Mouse (Mus musculus): ENCODE measurements around the gene Nr4a1.

Gene Nr4a1

DNA sequence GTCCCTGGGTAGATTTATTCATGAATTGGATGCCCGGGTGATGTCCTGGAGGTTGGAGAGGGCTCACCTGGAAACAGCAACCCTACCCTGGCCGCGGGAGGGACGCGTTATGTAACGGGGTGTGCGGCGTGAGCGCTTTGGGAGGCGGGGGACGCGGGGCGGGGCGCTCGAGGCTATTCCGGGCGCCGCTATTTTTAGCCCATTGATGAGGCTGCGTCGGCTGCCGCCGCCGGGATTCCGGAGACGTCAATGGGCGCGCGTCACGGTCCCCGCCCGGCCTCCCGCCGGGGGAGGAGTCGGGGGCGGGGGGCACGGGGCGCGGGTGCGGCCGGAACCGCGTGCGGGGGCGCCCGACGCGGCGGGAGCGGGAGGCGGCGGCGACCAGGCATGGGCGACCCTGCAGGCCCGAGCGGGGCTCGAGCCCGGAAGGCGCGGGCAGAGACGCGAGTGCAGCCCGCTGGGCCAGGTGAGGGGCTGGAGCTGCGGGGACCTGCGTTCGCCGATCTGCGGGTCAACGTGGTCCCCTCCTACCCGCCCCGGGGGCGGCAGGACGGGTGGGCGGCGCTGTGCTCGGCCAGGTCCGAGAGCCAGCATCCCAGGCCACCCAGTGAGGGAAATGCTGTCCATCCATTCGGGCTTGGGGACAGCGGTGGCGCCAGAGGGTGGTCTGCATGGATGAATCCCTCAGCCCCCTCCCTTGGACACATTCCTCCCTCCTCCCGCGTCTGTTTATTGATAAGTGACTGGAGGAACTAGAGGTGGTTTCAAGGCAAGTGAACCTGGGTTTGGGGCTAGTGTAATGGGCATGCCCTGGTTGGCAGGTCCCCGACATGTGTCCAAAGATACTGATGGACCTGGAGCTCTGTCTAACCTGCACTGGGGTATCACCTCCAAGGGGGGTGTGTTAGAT lies at the start of gene Nr4a1:
Gene Nr4a1, plus strand, starts transcription at position 384 of the 910 bp plus-strand sequence.
- peak; percentile 88 to 90 for DNase-seq (ENCODE audit: low spot score in 2 of 2)

DNA sequence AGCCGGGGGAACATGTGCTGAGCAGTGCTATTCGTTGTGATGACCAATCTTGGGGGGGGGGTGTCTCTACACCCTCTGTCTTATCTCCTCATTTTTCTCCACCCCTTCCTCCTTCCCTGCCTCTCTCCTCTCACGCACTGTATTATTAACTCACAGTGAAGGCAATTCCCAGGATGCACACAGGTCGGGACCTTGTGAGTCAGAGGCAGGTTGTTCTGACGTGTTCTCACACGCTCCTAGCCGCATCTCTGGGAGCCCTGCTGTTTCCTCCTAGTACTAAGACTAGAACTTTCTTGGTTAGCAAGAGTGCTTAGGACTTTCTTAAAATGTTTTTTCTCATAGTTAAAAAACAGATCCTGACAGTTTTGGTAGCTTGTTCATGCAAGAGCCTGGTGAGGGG lies 49.3 kb upstream of the Nr4a1 start:
- no peak for DNase-seq (ENCODE audit: low spot score in 2 of 2)

DNA sequence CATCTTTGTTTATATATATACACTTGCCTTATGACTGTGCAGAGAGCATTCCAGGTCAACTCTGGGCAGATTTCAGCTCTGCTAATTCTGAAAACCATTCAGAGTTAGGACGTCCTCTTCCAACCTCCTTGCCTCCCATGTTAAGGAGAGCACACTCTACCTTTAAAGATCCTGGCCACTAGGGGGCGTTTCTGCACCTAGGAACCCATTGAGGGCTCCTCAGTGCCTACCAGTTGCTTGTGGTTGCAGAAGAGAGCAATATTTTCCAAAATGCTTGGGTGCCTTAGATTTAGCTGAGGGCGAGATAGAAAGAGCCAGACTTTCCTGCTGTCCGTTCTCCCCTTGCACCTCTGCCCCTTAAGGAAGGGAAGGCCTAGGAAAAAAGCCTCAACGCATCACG lies 43.8 kb upstream of the Nr4a1 start:
- DNase-seq (ENCODE audit: low spot score in 2 of 2), result no peak

DNA sequence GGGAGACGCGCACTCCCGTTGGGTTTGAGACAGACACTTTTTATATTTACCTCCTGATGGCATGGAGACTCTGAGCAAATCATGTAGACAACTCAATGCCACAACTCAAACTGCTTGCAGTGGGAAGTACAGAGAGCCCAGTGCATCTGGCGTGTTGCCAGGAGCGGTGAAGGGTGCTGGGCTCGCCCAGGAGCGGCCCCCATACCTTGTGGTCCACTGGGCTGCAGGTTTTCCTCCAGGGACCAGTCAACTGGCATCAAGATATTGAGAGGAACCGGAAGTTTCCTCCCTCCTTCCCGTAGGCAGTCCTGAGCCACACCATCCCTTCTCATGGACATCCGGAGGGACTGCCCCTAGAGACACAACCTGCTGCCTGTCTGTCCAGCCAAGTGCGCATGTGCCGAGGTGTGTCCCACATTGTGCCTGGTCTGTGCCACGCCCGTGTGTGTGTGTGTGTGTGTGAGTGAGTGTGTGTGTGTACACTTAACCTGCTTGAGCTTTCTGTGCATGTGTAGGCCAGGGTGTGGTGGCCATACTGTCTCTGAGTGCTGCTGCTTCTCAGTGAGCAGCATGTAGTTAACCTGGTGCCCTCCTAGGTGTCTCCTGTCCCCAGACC lies 43.0 kb upstream of the Nr4a1 start:
- no peak for DNase-seq (ENCODE audit: low spot score in 2 of 2)

DNA sequence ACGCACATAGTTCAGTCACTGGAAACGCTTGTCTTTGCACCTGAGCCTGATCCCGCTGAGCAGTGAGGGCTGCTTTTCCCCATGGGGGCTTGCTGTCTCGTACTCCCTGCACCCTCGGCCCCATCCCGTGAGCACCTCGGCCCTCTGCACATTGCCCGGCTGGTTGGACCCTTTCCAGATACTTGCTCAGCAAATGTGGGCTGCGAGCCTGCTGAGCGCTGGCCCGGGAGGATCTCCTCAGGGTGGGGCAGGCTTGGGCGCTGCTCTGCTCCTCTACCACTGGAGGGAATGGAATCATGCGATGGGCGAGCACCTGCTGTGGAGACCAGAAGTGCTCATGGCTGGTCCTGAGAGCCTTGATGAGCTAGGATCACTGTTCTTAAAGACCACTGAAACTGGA lies 41.6 kb upstream of the Nr4a1 start:
- no peak for DNase-seq (ENCODE audit: low spot score in 2 of 2)

DNA sequence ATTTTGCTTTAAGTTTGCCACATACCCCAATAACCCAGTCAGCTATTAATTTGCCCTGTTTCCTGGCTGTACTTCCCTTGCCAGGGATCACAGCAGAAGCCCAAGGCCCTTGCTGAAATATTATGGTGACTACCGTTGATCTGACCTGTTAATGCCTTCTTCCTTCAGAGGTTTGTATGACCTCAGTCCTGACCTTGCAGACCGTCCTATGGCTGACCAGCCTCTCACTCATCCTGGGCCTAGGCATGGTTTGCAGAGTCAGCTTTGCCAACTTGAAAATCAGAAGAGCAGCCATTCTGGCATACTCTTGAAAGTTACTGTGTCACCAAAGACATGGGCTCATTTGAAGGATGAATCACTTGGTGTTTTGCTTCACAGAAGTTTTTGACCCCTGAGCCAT lies 38.9 kb upstream of the Nr4a1 start:
- no peak for DNase-seq (ENCODE audit: low spot score in 2 of 2)

DNA sequence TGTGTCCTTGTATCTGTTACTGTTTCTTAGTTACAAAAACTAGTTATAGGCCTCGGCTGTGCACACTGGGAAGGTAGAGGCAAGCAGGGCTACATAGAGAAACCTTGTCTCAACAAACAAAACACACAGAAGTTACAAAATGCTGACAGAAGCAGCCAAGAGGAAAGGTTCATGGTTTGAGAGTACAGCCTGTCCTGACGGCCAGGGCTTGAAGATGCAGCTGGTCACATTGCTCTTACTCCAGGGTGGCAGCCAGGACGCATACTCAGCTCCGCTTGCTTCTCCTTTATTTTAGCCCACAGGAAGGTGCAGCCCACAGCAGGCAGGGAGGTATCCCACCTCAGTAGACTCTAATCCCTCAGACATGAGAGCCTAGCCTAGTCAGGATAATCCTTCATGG lies 38.0 kb upstream of the Nr4a1 start:
- no peak for DNase-seq (ENCODE audit: low spot score in 2 of 2)

DNA sequence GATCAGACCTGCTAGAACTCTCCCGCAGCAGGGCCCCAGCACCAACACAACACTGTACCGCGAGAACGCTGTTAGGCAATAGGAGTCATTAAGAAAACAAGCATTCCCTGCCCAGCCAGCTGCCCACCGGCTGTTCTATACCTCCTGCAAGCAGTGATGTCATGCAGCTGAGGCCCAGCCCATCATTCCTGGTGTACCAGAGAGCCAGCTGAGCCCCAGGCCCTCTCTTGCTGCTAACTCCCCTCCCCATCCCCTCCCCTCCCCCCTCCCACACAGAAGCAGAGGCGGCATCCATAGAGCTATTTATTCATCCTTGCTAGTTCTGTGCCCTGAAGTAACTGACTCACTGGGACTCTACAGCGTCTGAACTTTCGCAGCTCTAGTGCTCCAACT lies 33.2 kb upstream of the Nr4a1 start:
- DNase-seq (ENCODE audit: low spot score in 2 of 2), result no peak

DNA sequence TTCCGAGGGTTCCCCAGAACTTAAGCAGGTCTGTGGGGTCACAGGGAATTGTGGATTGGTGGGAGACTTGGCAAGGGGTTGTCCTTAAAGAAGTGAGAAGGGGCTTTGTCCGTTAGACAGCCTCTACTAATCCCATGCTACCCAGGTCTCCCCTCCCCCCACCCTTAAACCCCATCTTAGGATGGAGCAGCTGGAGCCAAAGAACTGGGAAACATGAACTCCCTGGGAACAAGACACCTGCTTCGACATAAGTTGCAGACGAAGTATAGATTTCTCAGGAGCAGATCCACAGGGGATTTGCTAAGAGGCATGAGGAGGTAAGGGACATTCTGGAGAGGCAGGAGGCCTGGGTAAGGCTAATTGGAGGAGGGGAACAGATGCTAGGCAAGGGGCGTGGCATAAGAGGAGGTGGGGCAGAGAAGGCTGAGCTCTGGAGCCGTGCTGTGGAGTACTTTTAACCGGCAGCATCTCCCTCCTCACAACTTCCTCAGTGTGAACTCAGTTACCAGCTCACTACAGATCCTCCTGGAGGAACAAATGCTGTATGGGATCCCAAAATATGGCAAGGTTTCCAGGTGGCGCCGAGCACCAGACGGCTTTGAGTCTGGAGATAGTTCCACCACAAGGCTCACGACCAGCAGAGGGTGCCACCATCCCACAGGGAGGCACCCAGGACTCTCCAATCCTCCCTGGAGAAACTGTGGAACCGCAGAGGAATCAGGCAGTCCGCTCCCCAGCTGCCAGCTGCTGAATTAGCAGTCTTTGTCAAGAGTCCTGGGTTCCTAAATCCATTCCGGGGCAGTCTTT lies 32.6 kb upstream of the Nr4a1 start:
- peak; percentile 72 to 88 for DNase-seq (ENCODE audit: low spot score in 2 of 2)

DNA sequence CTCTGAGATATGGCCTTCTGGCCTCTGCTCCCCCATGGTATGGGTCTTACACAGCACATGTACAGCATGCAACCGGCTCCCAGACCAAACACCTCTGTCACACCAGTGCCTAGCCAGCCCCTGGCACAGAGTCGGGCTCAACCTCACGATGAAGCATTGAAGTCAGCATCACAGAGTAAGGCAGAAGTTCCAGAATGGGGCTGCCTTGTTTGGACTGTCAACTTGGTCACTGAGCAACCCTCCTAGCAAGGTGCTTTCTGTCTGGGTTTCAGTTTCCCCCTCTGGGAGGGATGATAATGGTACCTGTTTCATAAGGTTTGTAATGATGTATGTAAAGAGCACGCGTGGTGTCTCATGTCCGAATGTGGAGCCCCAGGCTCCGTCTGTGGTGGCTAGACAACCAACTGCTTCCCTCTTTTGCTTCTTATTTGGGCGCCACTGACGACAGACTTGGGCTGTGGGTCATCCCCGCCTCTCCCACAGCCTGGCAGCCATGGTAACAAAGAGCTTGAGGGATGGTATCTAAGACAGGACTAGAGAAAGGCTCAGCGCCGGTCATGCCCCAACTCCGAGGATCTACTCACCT lies 31.1 kb upstream of the Nr4a1 start:
- DNase-seq (ENCODE audit: low spot score in 2 of 2), result no peak

DNA sequence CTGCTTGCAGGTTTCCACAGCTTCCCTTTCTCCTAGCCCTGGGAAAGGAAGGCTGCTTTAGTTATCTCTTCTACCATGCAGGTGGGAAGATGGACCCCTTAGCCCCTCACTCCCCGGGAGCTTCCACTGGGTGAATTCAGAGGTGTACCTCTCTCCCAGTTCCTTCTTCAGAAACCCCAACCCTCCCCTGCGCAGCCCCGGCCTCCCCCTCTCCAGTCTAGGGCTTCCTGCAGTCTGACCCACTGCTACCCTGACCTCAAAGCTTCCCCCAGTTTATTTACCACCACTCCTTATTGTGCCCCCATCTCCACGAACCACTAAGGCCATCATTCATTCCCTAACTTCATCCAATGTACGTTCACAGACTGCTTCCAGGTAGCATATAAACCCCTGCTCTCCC lies 30.5 kb upstream of the Nr4a1 start:
- no peak for DNase-seq (ENCODE audit: low spot score in 2 of 2)

DNA sequence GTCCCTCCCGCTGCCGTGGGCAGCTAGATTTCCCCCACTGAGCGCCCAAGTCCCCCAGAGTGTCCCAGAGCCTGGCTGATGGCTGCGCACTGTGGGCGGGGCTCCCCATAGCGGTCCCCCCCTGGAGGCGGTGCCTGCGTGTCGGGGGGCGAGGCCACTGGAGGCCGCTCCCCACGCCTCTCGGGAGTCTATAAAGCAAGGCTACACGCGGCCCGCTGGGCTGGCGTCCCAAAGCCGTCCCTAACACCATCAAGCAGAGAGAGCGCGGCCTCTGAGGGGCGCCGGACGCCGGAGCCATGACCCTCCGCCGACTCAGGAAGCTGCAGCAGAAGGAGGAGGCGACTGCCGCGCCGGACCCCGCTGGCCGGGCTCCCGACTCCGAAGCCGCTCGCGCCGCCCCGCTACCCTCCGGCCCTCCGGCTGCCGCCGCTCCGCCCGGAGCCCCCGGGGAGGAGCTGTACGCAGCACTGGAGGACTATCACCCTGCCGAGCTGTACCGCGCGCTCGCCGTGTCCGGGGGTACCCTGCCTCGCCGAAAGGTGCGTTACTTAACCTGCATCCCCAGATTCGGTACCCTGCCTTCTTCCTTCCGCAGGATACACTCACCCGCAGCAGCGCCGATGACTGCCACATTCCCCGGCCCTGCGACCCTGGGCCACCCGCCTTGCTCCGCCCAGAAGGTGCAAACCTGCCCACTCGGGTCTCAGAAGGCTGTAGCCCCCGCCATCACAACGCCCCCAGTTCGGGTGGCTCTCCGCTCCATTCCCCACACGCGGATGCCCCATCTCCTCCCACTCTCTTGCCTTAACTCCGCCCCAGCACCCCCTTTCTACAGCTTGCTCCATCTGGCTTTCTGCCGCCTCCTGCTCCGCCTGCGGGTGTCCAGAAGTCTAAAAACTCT lies 29.8 kb upstream of the Nr4a1 start, which contains the start of gene Grasp:
Gene Grasp, plus strand, starts transcription at position 183 of the 901 bp plus-strand sequence.
- peak; percentile 95 for DNase-seq (ENCODE audit: low spot score in 2 of 2)

DNA sequence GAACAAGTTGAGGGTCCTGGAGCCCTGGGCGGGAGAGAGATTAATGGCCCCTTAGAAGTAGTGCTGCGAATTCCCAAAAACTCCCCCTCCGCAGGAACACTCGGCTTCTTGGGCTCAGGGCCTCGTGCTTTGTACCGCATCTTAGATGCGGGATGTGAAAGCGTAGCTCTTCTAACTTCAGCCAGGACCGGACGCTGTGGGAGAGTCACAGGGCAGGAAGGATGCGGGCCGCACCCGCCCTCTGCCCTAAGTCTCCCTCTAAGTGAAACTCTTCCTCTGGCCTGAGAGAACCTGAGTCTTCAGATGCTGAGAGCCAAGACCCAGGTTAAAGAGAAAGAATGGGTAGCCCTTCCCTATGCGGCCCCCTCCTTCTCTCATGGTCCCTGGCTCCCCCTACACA lies 29.1 kb upstream of the Nr4a1 start:
- peak; percentile 50 to 61 for DNase-seq (ENCODE audit: low spot score in 2 of 2)

DNA sequence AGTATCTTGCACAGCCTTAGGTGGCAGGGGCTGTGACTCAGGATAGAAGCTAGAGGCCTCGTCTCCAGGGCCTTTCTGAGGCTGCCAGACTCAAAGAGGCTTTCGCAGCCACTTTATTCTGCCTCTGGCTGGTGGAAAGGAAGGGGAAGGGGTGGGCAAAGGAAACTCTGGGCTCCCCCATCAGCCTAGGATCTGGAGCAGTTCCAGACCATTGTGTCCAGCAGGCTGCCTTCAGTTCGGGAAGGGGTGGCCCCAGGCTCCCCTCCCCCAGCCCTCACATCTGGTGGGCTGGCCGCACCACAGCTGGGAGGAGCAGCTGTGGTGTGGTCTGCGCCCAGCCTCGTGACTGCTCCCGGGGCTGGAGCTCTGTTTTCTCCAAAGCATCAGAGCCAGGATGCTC lies 26.1 kb upstream of the Nr4a1 start:
- DNase-seq (ENCODE audit: low spot score in 2 of 2), result peak; percentile 88 to 92

DNA sequence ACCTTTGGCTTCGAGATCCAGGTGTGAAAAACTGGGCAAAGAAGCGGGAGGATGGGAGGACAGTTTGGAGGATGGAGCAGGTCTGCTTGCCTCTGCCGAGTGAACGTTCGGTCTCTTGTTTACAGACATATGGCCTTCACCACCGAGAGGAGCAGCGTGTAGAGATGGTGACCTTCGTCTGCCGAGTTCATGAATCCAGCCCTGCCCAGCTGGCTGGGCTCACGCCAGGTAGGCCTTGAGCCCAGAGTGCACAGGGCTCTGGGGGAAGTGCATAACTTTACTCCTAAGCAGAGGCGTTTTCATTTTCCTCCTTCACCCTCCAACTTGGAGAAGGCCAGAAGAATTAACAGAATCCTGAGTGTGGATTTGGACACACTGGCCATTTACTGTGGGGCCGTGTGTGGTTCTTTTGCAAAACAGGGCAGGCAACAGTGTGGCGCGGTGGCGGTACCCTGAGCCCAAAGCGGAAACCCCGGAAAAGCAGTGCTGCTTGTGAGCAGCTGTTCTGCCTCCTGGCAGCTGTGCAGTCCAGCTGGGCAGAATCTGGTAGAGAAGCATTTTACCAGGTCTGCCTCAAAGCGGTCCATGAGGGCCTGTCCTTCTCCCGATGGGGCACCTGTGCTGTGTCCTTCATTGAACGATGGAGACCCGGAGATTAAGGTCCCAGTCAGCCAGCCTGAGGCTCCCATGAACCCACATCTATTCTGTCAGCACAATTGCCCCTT lies 25.0 kb upstream of the Nr4a1 start:
- DNase-seq (ENCODE audit: low spot score in 2 of 2), result peak; percentile 58 to 68

DNA sequence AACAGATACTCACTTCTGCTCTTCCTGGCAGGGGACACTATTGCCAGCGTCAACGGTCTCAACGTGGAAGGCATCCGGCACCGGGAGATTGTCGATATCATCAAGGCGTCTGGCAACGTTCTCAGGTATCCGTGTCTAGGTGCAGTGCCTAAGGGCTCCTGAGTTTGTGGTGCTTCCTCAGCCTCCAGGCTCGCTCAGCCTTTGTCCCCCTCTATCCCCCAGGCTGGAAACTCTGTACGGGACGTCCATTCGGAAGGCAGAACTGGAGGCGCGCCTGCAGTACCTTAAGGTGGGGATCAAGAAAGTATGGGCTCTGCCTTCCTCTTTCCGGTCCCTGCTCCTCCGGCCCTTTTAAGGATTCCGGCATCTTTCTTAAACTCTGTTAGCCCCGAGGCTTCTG lies 23.6 kb upstream of the Nr4a1 start:
- no peak for DNase-seq (ENCODE audit: low spot score in 2 of 2)

DNA sequence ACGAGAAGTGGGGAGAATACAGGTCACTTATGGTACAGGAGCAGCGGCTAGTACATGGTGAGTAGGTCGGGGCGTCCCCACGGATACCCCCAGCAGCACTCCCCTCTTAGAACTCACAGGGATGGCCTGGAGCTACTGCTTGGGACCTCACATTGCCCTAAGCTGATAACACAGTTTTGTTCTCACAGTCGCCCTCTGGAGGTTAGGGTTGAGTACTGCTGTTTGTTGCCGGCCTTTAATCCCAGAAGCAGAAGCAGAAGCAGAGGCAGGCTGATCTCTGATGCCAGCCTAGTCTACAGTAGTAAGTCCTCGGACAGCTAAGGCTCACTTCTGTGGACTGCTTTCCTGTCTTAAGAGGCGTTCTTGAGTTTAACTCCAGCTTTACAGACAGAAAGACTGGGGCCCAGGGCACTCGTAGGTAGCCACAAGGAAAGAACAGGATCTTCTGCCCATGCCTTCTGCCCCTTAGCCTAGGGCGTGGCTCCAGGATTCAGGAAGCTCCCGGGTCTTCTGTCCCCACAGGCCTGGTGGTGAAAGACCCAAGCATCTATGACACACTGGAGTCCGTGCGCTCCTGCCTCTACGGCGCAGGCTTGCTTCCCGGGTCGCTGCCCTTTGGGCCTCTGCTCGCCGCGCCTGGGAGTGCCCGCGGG lies 22.9 kb upstream of the Nr4a1 start:
- no peak for DNase-seq (ENCODE audit: low spot score in 2 of 2)

DNA sequence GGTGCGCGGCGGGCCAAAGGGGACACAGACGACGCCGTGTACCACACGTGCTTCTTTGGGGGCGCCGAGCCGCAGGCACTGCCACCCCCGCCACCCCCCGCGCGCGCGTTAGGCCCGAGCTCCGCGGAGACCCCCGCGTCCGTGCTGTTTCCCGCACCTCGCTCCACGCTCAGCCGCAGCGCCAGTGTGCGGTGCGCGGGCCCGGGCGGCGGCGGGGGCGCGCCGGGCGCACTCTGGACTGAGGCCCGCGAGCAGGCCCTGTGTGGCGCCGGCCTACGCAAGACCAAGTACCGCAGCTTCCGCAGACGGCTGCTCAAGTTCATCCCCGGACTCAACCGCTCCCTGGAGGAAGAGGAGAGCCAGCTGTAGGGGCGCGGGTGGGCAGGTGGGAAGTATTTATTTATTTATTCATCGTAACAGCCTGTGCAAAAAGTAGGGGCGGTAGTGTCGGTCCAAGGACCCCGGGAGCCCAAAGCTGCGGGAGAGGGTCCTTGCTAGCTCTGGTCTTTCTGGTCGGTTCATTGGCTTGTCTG lies 22.4 kb upstream of the Nr4a1 start:
- DNase-seq (ENCODE audit: low spot score in 2 of 2), result no peak

DNA sequence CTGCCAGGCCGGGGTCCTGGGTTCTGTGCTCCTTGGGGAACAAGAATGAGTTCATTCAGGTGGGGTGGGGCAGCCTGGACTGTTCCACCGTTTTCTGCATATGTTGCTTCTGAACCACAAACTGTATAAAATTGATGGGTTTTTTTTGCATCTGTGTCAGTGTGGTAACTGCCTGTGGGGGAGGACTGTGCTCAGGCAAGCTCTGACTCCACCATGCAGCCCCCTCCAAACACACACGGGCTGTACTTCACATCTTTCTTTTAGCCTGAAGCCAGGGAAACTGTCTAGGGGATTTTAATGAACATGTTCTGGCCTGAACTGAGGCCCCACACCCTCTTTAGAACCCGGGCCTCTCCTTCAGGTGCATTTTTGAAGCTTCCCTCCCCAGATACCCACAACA lies 21.5 kb upstream of the Nr4a1 start:
- DNase-seq (ENCODE audit: low spot score in 2 of 2), result no peak

DNA sequence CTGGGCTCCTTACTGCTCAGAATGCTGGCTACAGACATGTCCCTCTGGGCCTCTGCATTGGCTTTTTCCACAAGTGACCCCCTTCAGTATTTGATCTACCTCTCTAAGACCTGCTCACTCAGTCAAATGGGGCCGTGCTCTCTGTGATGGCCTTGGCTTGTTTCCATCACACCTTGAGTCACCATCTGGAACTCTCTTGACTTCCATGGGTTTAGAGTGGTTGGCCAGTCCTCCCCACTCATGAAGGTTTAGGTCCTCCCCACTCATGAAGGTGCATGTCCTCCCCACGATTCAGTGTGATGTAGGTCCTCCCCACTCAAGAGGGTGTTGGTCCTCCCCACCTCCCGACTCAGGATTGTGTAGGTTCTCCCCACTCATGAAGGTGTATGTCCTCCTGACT lies 20.9 kb upstream of the Nr4a1 start:
- DNase-seq (ENCODE audit: low spot score in 2 of 2), result no peak

Measured in heart, adult 9 months (tissue).